Mouse (Mus musculus): ENCODE measurements around the gene Ube2d3. TPM values are rescaled to one million over a fixed set of nuclear protein-coding genes. Genes with fewer than 3 reads are reported as not detected.
"Not testable (repeated sequence)": the region's sequence is repeated elsewhere in the genome, so short reads cannot be mapped to it uniquely, and the experiment has no call there.

Gene Ube2d3
- total RNA-seq, 2 experiments from 2014 or later, result 267 to 296 TPM

GRCm38 (mm10) chr3:135423608-135424212 lies 14.2 kb upstream of the Ube2d3 start, which contains the start of gene Cisd2:
Gene Cisd2, minus strand, starts transcription at chr3:135423925.
- intact Hi-C loops (cut with DNase I), result no loop called here
- no peak for DNase-seq

DNA sequence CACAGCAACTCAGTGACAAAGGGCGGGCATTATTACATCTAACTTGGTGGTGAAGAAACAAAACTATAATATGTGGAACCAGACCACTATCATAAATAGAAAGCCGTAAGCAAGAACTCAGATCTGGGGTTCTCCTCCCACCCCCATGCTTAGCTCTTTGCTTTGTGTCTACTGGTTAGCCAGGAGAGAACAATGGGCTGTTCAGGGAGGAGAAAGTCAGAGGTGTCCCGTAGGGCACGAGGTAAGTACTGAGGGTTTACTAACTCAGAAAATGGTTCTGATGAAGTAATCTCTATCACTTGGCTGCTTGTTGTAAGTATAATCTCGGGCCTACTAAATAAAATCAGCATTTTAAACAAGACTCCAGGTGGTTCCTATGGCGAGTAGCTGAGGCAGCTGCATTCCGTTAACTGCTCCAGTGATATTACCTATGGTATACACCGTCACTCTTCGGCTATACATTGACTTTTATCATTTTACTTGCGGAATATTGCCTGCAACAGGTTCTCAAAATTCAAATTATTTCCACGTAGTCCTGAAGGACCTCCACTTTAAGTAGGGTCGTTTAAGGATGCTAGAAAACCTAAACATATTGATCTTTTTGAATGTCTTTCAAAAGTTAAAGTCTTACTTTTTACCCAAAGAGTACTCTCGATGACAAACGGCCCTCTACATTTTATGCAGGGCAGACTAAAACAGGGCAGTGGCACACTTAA lies 890 bp upstream of the Ube2d3 start:
- no peak for DNase-seq
- intact Hi-C loops (cut with DNase I), result no loop called here

- DNase-seq, result peak; percentile 92 to 95
- intact Hi-C loops (cut with DNase I), result no loop called here
These were observed 573 bp downstream of the Ube2d3 start for GRCm38 (mm10) chr3:135438531-135438912.

GRCm38 (mm10) chr3:135438913-135439531 lies 1.1 kb downstream of the Ube2d3 start:
- DNase-seq, result peak; percentile 80 to 82
- intact Hi-C loops (cut with DNase I), result no loop called here

- DNase-seq, result no peak
- intact Hi-C loops (cut with DNase I), result no loop called here
These were observed 1.7 kb downstream of the Ube2d3 start for GRCm38 (mm10) chr3:135439651-135440050.

- DNase-seq, result no peak
- intact Hi-C loops (cut with DNase I), result no loop called here
These were observed 2.3 kb downstream of the Ube2d3 start for GRCm38 (mm10) chr3:135440221-135440620.

DNA sequence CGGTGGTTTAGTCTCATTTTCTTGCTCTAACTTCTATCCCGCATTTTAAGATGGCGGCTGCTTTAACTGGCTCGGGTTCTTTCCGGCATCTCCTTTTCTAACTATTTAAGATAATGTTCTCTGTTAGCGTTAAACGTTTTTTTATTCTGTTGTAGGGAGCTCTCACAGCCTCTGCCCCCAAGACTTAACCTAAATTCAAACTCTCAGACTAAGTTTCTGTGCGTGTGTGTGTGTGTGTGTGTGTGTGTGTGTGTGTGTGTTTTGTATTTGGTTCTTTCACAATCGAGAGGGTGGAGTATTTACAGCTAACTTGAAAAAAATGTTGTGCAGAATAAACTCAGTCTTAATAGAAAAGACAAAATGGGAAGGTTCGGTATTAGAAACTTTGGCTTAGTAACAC lies 2.7 kb downstream of the Ube2d3 start:
- intact Hi-C loops (cut with DNase I), result no loop called here

GRCm38 (mm10) chr3:135444930-135445329 lies 7.0 kb downstream of the Ube2d3 start:
- DNase-seq, result no peak
- intact Hi-C loops (cut with DNase I), result no loop called here

More for the DNA sequence above, 2.7 kb downstream of the Ube2d3 start:
- no peak for DNase-seq

DNA sequence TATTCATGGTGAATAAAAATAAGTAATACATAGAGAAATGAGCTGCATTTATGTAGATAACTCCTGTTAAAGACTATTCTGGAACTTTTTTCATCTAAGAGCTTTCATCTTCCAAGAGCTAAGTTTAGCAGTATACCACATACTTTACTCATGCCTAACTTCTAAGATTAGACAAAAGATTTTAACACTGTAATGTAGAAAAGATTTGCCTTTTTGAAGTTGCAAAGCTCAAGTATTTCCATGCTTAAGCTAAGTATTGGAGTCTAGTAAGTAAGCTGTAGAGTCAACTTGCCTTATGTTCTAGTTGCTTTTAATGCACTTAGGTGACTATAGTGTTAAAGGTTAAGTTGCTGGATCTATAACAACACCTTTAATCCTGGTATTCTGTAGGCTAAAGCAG lies 21.0 kb downstream of the Ube2d3 start:
- no peak for DNase-seq
- intact Hi-C loops (cut with DNase I), result no loop called here

DNA sequence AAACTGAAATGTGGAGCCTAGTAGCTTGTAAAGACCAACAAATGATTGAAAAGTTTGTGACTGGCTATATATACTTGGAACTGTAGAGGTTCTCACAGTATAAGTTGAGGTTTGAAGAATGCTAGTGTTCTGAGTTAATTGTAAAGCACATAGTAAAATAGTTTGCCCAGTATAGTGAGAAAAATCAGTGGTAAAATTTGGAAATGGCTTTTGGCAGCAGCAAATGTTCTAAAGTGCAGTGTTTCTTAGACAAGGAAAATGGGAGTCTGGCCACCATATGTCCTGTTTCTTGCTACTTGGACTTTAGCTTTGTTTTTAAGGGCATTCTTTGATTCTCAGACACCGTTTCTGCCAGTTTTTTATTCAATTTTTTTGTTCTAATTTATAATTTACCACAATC lies 30.5 kb downstream of the Ube2d3 start:
- intact Hi-C loops (cut with DNase I), result no loop called here
- no peak for DNase-seq

DNA sequence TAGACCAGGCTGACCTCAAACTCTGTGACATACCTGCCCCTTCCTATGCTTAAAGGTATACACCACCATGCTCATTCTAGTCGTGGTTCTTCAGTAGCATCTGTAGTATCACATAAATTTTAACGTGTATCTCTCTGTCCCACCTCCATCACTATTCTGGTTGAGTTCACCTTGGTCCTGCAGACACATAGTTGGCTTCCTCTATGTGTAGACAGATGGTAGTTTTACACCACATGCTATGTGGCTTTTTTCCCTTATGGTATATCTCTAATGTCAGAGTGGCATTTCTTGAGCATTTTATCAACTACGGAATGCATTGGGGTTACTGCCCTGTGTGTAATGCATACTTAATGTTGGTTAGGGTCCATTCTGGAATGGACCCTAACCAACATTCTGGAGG lies 31.2 kb downstream of the Ube2d3 start:
- no peak for DNase-seq
- intact Hi-C loops (cut with DNase I), result no loop called here

GRCm38 (mm10) chr3:135469974-135470373 lies 32.0 kb downstream of the Ube2d3 start:
- DNase-seq, result peak in 1 of 2 experiments; percentile 36
- intact Hi-C loops (cut with DNase I), result no loop called here

DNA sequence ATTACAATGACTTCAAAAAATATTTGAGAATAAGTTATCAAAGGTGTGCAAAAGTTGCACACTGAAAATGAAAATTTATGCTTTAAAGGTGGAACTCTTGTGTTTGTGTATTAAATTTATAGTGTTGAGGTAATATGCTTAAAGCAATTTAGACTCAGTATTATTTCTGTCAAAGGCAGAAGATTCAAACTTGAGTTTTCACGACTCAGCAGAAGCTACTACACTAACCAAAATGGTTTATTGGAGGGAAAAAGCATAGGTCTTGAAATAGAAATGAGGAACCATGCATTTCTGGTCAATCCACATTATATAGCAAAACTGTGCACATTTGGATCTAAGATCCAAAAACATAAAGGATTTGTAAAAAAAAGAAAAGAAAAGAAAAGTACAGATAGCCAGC lies 32.9 kb downstream of the Ube2d3 start:
- intact Hi-C loops (cut with DNase I), result no loop called here
- DNase-seq, result no peak

GRCm38 (mm10) chr3:135475025-135475424 lies 37.1 kb downstream of the Ube2d3 start:
- intact Hi-C loops (cut with DNase I), result no loop called here
- no peak for DNase-seq

- intact Hi-C loops (cut with DNase I), result no loop called here
- DNase-seq, result no peak
These were observed 38.3 kb downstream of the Ube2d3 start for GRCm38 (mm10) chr3:135476286-135476685.

GRCm38 (mm10) chr3:135476977-135477376 lies 39.0 kb downstream of the Ube2d3 start:
- DNase-seq, result no peak
- intact Hi-C loops (cut with DNase I), result no loop called here

GRCm38 (mm10) chr3:135479090-135479489 lies 41.1 kb downstream of the Ube2d3 start:
- DNase-seq; intact Hi-C loops (cut with DNase I): not testable (repeated sequence)

DNA sequence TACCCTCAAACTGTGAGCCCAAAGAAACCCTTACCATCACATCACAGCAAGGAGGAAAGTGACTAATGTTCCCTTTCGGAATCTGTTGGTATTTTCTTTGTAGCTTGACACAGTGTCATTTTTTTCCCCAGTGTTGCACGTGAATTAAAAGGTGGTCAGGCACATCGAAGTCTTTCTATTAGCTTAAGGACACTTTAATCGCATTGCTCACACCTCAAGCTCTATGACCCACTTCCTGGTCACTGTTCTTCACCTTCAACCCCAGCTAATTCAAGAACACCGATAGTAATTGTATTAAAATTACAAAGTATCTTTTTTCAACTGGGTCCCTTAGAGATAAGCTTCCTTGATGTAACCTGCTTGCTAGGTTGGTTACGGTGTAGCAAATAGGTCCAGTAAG lies 42.8 kb downstream of the Ube2d3 start:
- no peak for DNase-seq
- intact Hi-C loops (cut with DNase I), result no loop called here

GRCm38 (mm10) chr3:135481608-135482007 lies 43.7 kb downstream of the Ube2d3 start:
- intact Hi-C loops (cut with DNase I), result no loop called here
- DNase-seq, result no peak

DNA sequence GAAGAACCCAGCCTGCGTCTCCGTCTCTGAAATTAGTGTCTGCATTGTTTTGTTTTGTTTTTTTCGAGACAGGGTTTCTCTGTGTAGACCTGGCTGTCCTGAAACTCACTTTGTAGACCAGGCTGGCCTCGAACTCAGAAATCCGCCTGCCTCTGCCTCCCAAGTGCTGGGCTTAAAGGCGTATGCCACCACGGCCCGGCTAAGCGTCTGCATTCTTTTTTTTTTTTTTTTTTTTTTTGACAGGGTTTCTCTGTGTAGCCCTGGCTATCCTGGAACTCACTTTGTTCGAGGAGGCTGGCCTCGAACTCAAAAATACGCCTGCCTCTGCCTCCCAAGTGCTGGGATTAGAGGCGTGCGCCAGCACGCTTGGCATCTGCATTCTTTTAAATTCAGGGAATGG lies 46.7 kb downstream of the Ube2d3 start:
- intact Hi-C loops (cut with DNase I); DNase-seq: not testable (repeated sequence)

DNA sequence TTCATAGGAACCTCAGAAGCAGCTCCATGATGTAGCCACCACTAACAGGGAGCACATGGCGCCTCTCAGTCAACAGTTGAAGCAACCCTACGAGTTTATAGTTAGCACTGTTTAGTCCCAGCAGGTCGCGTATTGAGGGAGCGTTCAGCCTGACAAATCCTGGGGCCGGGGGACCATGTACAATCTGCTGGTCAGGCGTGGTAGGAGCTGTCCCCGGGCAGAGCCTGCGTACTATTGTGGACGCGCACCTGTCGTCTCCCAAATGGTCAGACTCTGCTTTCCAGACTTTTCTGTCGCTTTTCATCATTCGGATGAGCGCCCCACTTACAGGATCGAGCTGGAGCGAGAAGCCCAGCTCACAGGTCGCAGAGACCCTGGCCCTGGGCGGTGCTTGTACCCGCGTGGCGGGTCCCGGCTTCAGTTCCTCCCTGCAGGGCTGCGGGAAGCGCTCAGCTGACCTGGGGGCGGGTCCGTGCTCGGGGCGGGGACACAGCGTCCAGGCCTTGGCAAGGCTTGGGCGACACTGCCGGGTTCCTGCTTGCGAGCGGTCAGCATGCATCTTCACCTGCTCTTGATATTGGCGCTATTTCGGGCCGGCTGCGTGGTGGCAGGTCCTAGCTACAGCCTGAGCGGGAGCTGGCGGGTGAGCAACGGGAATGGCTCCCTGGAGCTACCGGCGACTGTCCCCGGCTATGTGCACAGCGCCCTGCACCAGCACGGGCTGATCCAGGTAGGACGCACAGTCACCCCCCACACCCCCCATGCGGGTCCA lies 47.4 kb downstream of the Ube2d3 start, which contains the start of gene Manba:
Gene Manba, plus strand, starts transcription at position 484 of the 772 bp plus-strand sequence.
- intact Hi-C loops (cut with DNase I), result no loop called here
- DNase-seq, result peak; percentile 69 to 76

Data from gastrocnemius, postnatal 36 days (tissue).